Mouse (Mus musculus) myocyte (in vitro differentiated cells): ENCODE data around the gene Hist1h3f. TPM values are rescaled to one million over a fixed set of nuclear protein-coding genes. Genes with fewer than 3 reads are reported as not detected.

Experiments
- H3K27me3 ChIP-seq: one replicate; pipeline ENCODE4 v1.6.1; 2011; ENCODE audit not compliant: control insufficient read depth, insufficient read depth, insufficient read length
- H3K36me3 ChIP-seq: one replicate; pipeline ENCODE4 v1.6.1; 2011; ENCODE audit not compliant: control insufficient read depth, insufficient read depth
- H3K4me2 ChIP-seq: one replicate; pipeline ENCODE4 v1.6.1; 2011; ENCODE audit warnings: low read depth, control low read depth
- H3K4me3 ChIP-seq: one replicate; pipeline ENCODE4 v1.5.1; 2011; ENCODE audit warnings: mild to moderate bottlenecking, control low read depth, moderate library complexity
- H3K79me2 ChIP-seq: one replicate; pipeline ENCODE4 v1.6.1; 2011; ENCODE audit not compliant: control insufficient read depth, insufficient read depth
- H3ac ChIP-seq: one replicate; pipeline ENCODE4 v1.6.1; 2011; ENCODE audit not compliant: control insufficient read depth, insufficient read length
- CEBPB ChIP-seq: IDR thresholded peaks from 2 replicates; pipeline ENCODE4 v1.6.1; 2011; ENCODE audit warnings: mild to moderate bottlenecking, moderate library complexity; ENCODE audit not compliant: poor library complexity, insufficient read depth, severe bottlenecking
- E2F4 ChIP-seq: IDR thresholded peaks from one replicate; pipeline ENCODE4 v1.6.1; 2011; ENCODE audit warnings: mild to moderate bottlenecking, control low read depth, moderate library complexity; ENCODE audit not compliant: insufficient read depth
- MAX ChIP-seq: IDR thresholded peaks from one replicate; pipeline ENCODE4 v1.6.1; 2011; ENCODE audit warnings: low read depth, mild to moderate bottlenecking, control low read depth
- MYOD1 ChIP-seq, 3 experiments: IDR thresholded peaks; one replicate each; pipeline ENCODE4 v1.6.1; 2011; ENCODE audit warnings: control low read depth in 2 of 3, low read depth in 2 of 3, mild to moderate bottlenecking in 2 of 3, moderate library complexity in 1 of 3; ENCODE audit not compliant: insufficient read length in 2 of 3, control insufficient read depth in 1 of 3
- MYOG ChIP-seq, 3 experiments: IDR thresholded peaks; one replicate each; pipeline ENCODE4 v1.6.1; 2011; ENCODE audit warnings: control low read depth in 2 of 3, low read depth in 2 of 3, mild to moderate bottlenecking in 2 of 3; ENCODE audit not compliant: insufficient read length in 2 of 3, control insufficient read depth in 1 of 3, insufficient read depth in 1 of 3
- POLR2A ChIP-seq: IDR thresholded peaks from one replicate; pipeline ENCODE4 v1.6.1; 2011; ENCODE audit warnings: low read depth, mild to moderate bottlenecking, control low read depth, moderate library complexity; ENCODE audit not compliant: insufficient read length
- POLR2AphosphoS2 ChIP-seq: IDR thresholded peaks from one replicate; pipeline ENCODE4 v1.6.1; 2011; ENCODE audit warnings: low read depth, control low read depth; ENCODE audit not compliant: insufficient read length
- REST ChIP-seq: IDR thresholded peaks from one replicate; pipeline ENCODE4 v1.6.1; 2011; ENCODE audit warnings: mild to moderate bottlenecking, control low read depth, moderate library complexity; ENCODE audit not compliant: insufficient read depth, insufficient read length
- SRF ChIP-seq: IDR thresholded peaks from one replicate; pipeline ENCODE4 v1.6.1; 2011; ENCODE audit warnings: low read depth; ENCODE audit not compliant: control insufficient read depth, insufficient read length
- TCF12 ChIP-seq: IDR thresholded peaks from one replicate; pipeline ENCODE4 v1.6.1; 2011; ENCODE audit warnings: mild to moderate bottlenecking, control low read depth; ENCODE audit not compliant: poor library complexity, insufficient read depth, severe bottlenecking
- TCF3 ChIP-seq: IDR thresholded peaks from one replicate; pipeline ENCODE4 v1.6.1; 2011; ENCODE audit warnings: low read depth, control low read depth; ENCODE audit not compliant: insufficient read length
- USF1 ChIP-seq: IDR thresholded peaks from one replicate; pipeline ENCODE4 v1.6.1; 2011; ENCODE audit warnings: low read depth, mild to moderate bottlenecking, control low read depth, moderate library complexity
- polyA plus RNA-seq: library from polyadenylated mRNA; unstranded; fragments of >200 nt; fragmentation: generic; extraction: Trizol; gene quantifications from one replicate; pipeline ENCODE4 v1.2.1, GENCODE M21; 2012; ENCODE audit warnings: missing spikeins

The Hist1h3f gene
- polyA plus RNA-seq, 1 experiment = 0.91 TPM

DNA sequence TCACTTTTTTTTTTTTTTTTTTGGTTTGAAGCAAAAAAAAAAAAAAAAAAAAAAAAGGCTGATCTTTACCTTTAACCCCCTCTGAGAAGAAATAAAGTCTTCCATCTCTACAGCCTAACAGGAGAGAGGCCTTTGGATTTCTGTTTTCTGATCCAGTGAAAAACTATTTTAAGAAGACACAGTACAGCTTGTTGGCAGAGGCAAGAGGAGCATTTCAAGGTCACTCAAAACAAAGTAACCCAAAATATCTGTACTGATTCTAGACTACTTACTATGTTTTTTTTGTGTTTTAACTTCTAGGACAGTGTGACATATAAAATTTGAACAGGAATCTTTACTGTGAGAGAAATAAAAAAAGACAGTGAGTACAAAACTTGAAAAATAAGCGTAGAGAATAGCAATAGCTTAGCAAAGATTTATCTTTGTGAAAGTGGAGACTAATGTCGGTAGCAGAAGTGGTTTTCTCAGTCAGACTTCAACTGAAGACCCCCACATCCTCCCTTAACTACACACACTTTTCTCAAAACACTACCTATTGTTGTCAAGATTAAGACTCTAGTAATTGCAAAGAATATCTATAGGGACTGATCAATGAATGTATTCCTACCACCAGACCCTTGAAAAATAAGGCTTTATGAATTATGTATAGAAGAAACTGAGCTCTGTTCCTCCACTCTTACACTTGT, 14.2 kb upstream of the Hist1h3f start:
- H3K4me3 ChIP-seq = peak overlapping the region; percentile 41
- H3ac ChIP-seq = no peak overlapping the region
- H3K27me3 ChIP-seq = no peaks in the 10 kb centered on the region
- peak overlapping the region; percentile 79 for H3K4me2 ChIP-seq
- no peaks in the 10 kb centered on the region for H3K79me2 ChIP-seq
- TF ChIP-seq USF1 (no peak), TCF3 (no peak), MYOD1 (IDR thresholded peaks at IDR 0.05; ENCODE audit: control insufficient read depth in 1 of 3, insufficient read length in 2 of 3, low read depth in 2 of 3) (no peak), REST (no peak), TCF12 (no peak), POLR2A (no peak), MAX (no peak), E2F4 (no peak), SRF (no peak), POLR2AphosphoS2 (no peak), MYOG (IDR thresholded peaks at IDR 0.05; ENCODE audit: control insufficient read depth in 1 of 3, insufficient read depth in 1 of 3, insufficient read length in 2 of 3, low read depth in 2 of 3) (no peak), CEBPB (no peak)
- no peaks in the 10 kb centered on the region for H3K36me3 ChIP-seq

DNA sequence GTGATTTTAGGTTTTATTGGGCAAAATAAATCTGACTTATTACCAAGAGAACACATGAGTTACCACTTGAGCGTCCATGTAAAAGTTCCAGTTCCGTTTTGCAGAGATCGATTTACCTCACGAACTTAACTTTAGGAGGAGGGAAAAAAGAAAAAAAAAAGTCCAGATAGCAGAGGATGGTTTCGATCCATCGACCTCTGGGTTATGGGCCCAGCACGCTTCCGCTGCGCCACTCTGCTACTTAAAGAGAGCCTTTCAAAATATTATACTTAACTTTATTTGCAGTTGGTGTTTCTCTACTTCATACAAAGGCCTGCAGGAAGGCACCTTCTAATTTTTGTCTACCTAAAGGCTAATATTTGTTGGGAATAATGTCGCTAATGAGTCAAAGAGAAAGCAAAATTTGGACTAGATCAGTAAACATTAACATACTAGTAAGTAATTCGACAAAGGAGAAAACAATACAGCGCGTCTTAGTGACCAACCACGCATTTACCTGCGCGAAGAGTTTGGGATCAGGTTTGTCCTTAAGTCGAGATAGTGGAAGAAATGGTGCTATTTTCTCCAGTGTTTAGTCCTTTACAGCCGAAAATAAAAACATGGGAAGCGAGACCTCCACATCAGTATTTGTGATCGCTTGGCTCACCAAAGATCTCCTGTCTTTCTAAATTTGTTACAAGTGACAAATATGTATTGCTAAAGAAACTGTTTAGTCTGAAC, 13.5 kb upstream of the Hist1h3f start:
- H3K27me3 ChIP-seq = no peaks in the 10 kb centered on the region
- no peaks in the 10 kb centered on the region for H3K36me3 ChIP-seq
- no peak overlapping the region for H3ac ChIP-seq
- peak overlapping the region; percentile 41 for H3K4me3 ChIP-seq
- H3K79me2 ChIP-seq = no peaks in the 10 kb centered on the region
- TF ChIP-seq E2F4 (peak; percentile 23), MAX (no peak)
- H3K4me2 ChIP-seq = peak overlapping the region; percentile 79

- H3K4me2 ChIP-seq = peak within 1 kb of the TSS; percentile 79
- no peak within 1 kb of the TSS for H3ac ChIP-seq
- peak; percentile 100 for TF ChIP-seq POLR2AphosphoS2
- TF ChIP-seq CEBPB = peak; percentile 70
- TF ChIP-seq E2F4 = peak; percentile 3
- TF ChIP-seq POLR2A = peak; percentile 98
- peak; percentile 35 for TF ChIP-seq SRF
- TF ChIP-seq USF1 = no peak
- TF ChIP-seq MYOD1 (IDR thresholded peaks at IDR 0.05; ENCODE audit: control insufficient read depth in 1 of 3, insufficient read length in 2 of 3, low read depth in 2 of 3) = no peak
- H3K27me3 ChIP-seq = no peaks in the 10 kb centered on the region
- peak within 1 kb of the TSS; percentile 41 for H3K4me3 ChIP-seq
- H3K79me2 ChIP-seq = no peaks in the 10 kb centered on the region
- no peaks in the 10 kb centered on the region for H3K36me3 ChIP-seq
Observed at GRCm38 (mm10) chr13:23530901-23531875, 12.7 kb upstream of the Hist1h3f start, which contains the start of gene Hist1h4h. Hist1h4h (plus strand) TSS chr13:23531050.

GRCm38 (mm10) chr13:23532262-23533075, 11.4 kb upstream of the Hist1h3f start:
- no peak for TF ChIP-seq USF1
- TF ChIP-seq SRF = no peak
- no peak for TF ChIP-seq MYOD1 (IDR thresholded peaks at IDR 0.05; ENCODE audit: control insufficient read depth in 1 of 3, insufficient read length in 2 of 3, low read depth in 2 of 3)
- Histone ChIP-seq H3K4me2 (peak overlapping the region; percentile 79), H3K4me3 (peak overlapping the region; percentile 41), H3K27me3 (no peaks in the 10 kb centered on the region), H3K36me3 (no peaks in the 10 kb centered on the region), H3ac (no peak overlapping the region), H3K79me2 (no peaks in the 10 kb centered on the region)
